Mouse (Mus musculus) erythroblast, embryonic 14.5 days (primary cell): ENCODE results near the gene Prcd.

ENCODE experiments used
- GATA1 ChIP-seq: IDR thresholded peaks from 2 replicates; pipeline ENCODE4 v1.6.1; 2012; ENCODE audit warnings: low read length, inconsistent platforms, mixed read lengths
- TAL1 ChIP-seq: IDR thresholded peaks from 3 replicates; pipeline ENCODE4 v1.6.1; 2012; ENCODE audit warnings: low read length, inconsistent platforms, mixed read lengths

DNA sequence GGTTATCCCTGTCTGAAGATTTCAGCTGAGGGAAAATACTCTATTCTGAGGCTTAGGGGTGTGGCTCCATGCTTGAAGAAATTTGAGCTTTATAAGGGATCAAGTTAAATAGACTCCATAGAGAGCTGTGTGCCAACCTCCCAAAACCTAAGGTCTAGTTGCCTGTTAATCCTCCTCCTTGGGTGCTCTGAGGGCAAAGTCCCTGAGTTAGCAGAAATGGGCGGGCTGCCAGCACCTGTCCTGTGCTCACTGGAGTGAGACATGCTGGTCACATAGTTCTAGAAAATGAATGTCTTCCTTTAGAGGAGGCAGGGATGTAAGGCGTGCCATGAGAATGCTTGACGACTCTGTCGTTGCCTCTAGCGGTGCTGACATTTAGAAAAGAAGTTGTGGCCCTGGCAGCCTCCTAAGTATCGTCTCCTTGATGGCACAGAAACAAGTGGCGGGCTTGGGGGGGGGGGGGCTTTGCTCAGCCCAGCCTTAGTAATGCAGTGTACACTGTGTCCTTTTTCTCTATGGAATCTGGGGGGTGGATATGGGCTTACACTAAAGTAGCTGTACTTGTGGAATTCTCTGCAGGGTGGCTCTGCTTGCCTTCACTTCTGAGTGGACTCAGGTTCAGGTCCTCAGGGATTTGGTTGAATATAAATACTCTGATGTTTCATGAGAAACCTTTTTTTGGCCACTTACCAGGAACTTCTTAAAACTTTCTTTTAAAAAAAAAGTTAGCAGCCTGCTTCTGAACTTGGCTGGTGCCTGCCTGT is 21.5 kb downstream of the Prcd start:
- TF ChIP-seq GATA1 (no peak), TAL1 (no peak)
